Mouse (Mus musculus) heart, postnatal 10 days (tissue): ENCODE measurements at regions not wholly inside any gene's neighbourhood (a gene's known extent, or its start where the extent isn't known, plus 50 kb on each side); places are given as distances from the start of the nearest gene placed in this dataset.

Source experiments
- DNase-seq, 2 experiments: peaks; one replicate each; pipeline ENCODE4 v3.0.0; 2021
- intact Hi-C: fragments of 180-260 bp; cut with DNase I; formaldehyde crosslinking; loops from one replicate; pipeline ENCODE4 v1.15.1; 2025

GRCm38 (mm10) chr2:77358176-77358575 lies 77.8 kb upstream of the Sestd1 start:
- intact Hi-C loops: no loop called here
- DNase-seq: no peak

- intact Hi-C loops: loop anchor here (1.0 kb wide), 1 partner anchor 353 kb away; no protein-coding TSS in a partner anchor
- DNase-seq: peak in 1 of 2 experiments; percentile 10
Measured at GRCm38 (mm10) chr2:77356798-77357197, 76.4 kb upstream of the Sestd1 start.

- intact Hi-C loops: no loop called here
- no peak for DNase-seq
Measured at GRCm38 (mm10) chr2:77351987-77352628, 71.7 kb upstream of the Sestd1 start.

GRCm38 (mm10) chr2:77347027-77347426 lies 66.6 kb upstream of the Sestd1 start:
- no peak for DNase-seq
- intact Hi-C loops: no loop called here

GRCm38 (mm10) chr2:77343736-77344440 lies 63.5 kb upstream of the Sestd1 start:
- intact Hi-C loops: loop anchor here (2.0 to 5.0 kb wide), 6 partner anchors 35 to 417 kb away; no protein-coding TSS in a partner anchor
- peak in 1 of 2 experiments; percentile 18 for DNase-seq

GRCm38 (mm10) chr2:77342416-77342815 lies 62.0 kb upstream of the Sestd1 start:
- intact Hi-C loops: loop anchor here (1.0 to 5.0 kb wide), 8 partner anchors 34 to 415 kb away; no protein-coding TSS in a partner anchor
- peak; percentile 17 to 27 for DNase-seq

GRCm38 (mm10) chr2:77341575-77342332 lies 61.4 kb upstream of the Sestd1 start:
- peak; percentile 97 to 99 for DNase-seq
- intact Hi-C loops: loop anchor here (1.0 to 5.0 kb wide), 8 partner anchors 33 to 414 kb away; no protein-coding TSS in a partner anchor

GRCm38 (mm10) chr2:77340076-77340475 lies 59.7 kb upstream of the Sestd1 start:
- no peak for DNase-seq
- intact Hi-C loops: loop anchor here (5.0 kb wide), 4 partner anchors 143 to 413 kb away; no protein-coding TSS in a partner anchor

- intact Hi-C loops: no loop called here
- no peak for DNase-seq
Measured at GRCm38 (mm10) chr2:77337786-77338406, 57.5 kb upstream of the Sestd1 start.

GRCm38 (mm10) chr2:77337318-77337717 lies 56.9 kb upstream of the Sestd1 start:
- DNase-seq: no peak
- intact Hi-C loops: no loop called here

- no peak for DNase-seq
- intact Hi-C loops: no loop called here
Measured at GRCm38 (mm10) chr2:77336810-77337209, 56.4 kb upstream of the Sestd1 start.

- intact Hi-C loops: no loop called here
- DNase-seq: no peak
Measured at GRCm38 (mm10) chr2:77334706-77335105, 54.3 kb upstream of the Sestd1 start.

GRCm38 (mm10) chr2:77333394-77334079 lies 53.1 kb upstream of the Sestd1 start:
- DNase-seq: no peak
- intact Hi-C loops: no loop called here
